Comparison of ENCODE assay signal across 39 mouse cellular contexts in genomic region chr11:42332121-42332520, GRCm38 (mm10). TPM values are rescaled to one million over a fixed set of nuclear protein-coding genes. Genes with fewer than 3 reads are reported as not detected.
"Had no signal": no experiment of that assay in that cellular context is flagged by ENCODE, and none has a peak within 500 bp of the region (broad histone marks: within the 10 kb centered on the region; RNA-seq: fewer than 3 reads in every experiment).

No protein-coding gene starts in this region.

- H3K9me3 ChIP-seq: embryonic facial prominence, embryonic 10.5 days; embryonic facial prominence, embryonic 12.5 days; embryonic facial prominence, embryonic 13.5 days; embryonic facial prominence, embryonic 15.5 days; forebrain, embryonic 10.5 days; forebrain, embryonic 12.5 days; forebrain, embryonic 13.5 days; forebrain, embryonic 15.5 days had no signal

- H3K27ac ChIP-seq: embryonic facial prominence, embryonic 10.5 days; embryonic facial prominence, embryonic 12.5 days; embryonic facial prominence, embryonic 13.5 days; embryonic facial prominence, embryonic 15.5 days; forebrain, embryonic 10.5 days; forebrain, embryonic 12.5 days; forebrain, embryonic 13.5 days; forebrain, embryonic 15.5 days; gastrocnemius, adult 2 months; heart, adult 2 months had no signal

- ATAC-seq: forebrain, embryonic 13.5 days; forebrain, embryonic 14.5 days; forebrain, embryonic 15.5 days; forebrain, embryonic 16.5 days; forebrain, postnatal 0 days had no signal

- H3K4me1 ChIP-seq: embryonic facial prominence, embryonic 10.5 days; embryonic facial prominence, embryonic 12.5 days; embryonic facial prominence, embryonic 13.5 days; embryonic facial prominence, embryonic 15.5 days; forebrain, embryonic 10.5 days; forebrain, embryonic 12.5 days; forebrain, embryonic 13.5 days; forebrain, embryonic 15.5 days had no signal

- H3K9ac ChIP-seq: embryonic facial prominence, embryonic 12.5 days; embryonic facial prominence, embryonic 13.5 days; embryonic facial prominence, embryonic 15.5 days; forebrain, embryonic 12.5 days; forebrain, embryonic 13.5 days; forebrain, embryonic 15.5 days; forebrain, postnatal 0 days had no signal

- H3K36me3 ChIP-seq: embryonic facial prominence, embryonic 10.5 days; embryonic facial prominence, embryonic 12.5 days; embryonic facial prominence, embryonic 13.5 days; embryonic facial prominence, embryonic 15.5 days; forebrain, embryonic 10.5 days; forebrain, embryonic 12.5 days; forebrain, embryonic 15.5 days had no signal

- H3K27me3 ChIP-seq: embryonic facial prominence, embryonic 12.5 days; embryonic facial prominence, embryonic 13.5 days; embryonic facial prominence, embryonic 15.5 days; forebrain, embryonic 12.5 days; forebrain, embryonic 13.5 days; forebrain, embryonic 15.5 days had no signal

- H3K4me2 ChIP-seq: embryonic facial prominence, embryonic 12.5 days; embryonic facial prominence, embryonic 13.5 days; embryonic facial prominence, embryonic 15.5 days; forebrain, embryonic 12.5 days; forebrain, embryonic 13.5 days; forebrain, embryonic 15.5 days had no signal

- DNase-seq: cerebellum, adult 8-10 months; cerebellum, adult 9-11 months; cerebellum, postnatal 10 days; cerebellum, postnatal 14 days; cerebellum, postnatal 25 days; cerebellum, postnatal 36 days; embryo, embryonic 11 days; forebrain, postnatal 0 days; gastrocnemius, adult 2 months; gastrocnemius, postnatal 10 days; gastrocnemius, postnatal 14 days; gastrocnemius, postnatal 25 days; gastrocnemius, postnatal 36 days; heart, adult 11 months; heart, adult 18-20 months; heart, adult 2 months had no signal

- H3K4me3 ChIP-seq: embryonic facial prominence, embryonic 10.5 days; embryonic facial prominence, embryonic 12.5 days; embryonic facial prominence, embryonic 13.5 days; embryonic facial prominence, embryonic 15.5 days; erythroblast, embryonic 14.5 days; forebrain, embryonic 10.5 days; forebrain, embryonic 12.5 days; forebrain, embryonic 13.5 days; forebrain, embryonic 15.5 days; gastrocnemius, adult 2 months; heart, adult 2 months had no signal

RNA-seq across cellular contexts. Expression of gene Gabra6, which starts 11.2 kb away (rescaled TPM):
- total RNA-seq: common myeloid progenitor, adult 5-6 weeks; forebrain, postnatal 0 days; gastrocnemius, adult 18-20 months; gastrocnemius, adult 2 months; gastrocnemius, adult 8-10 months; gastrocnemius, postnatal 10 days; gastrocnemius, postnatal 14 days; gastrocnemius, postnatal 25 days; gastrocnemius, postnatal 36 days; gastrocnemius, postnatal 4 days; granulocyte monocyte progenitor cell, adult 5-6 weeks; heart, adult 18-20 months; heart, adult 2 months; heart, adult 8-10 months had no signal
- polyA plus RNA-seq: cortical plate, adult 2 months; embryonic facial prominence, embryonic 10.5 days; embryonic facial prominence, embryonic 11.5 days; embryonic facial prominence, embryonic 12.5 days; embryonic facial prominence, embryonic 14.5 days; embryonic facial prominence, embryonic 15.5 days; erythroblast, embryonic 14.5 days; forebrain, embryonic 10.5 days; forebrain, embryonic 11.5 days; forebrain, embryonic 12.5 days; forebrain, embryonic 13.5 days; forebrain, embryonic 14.5 days; forebrain, embryonic 16.5 days; frontal cortex, adult 2 months; gonadal fat pad, adult 2 months; heart, adult 2 months had no signal
